Mouse (Mus musculus) MEL-GATA-1-ER (cell line): ENCODE measurements around the gene Tnik.

Experiments used
- DNase-seq: peaks from one replicate; pipeline ENCODE4 v3.0.0-alpha.2; 2012; ENCODE audit warnings: low read depth; ENCODE audit errors: extremely low read depth

The Tnik gene

GRCm38 (mm10) chr3:28263002-28263947, at the start of gene Tnik:
TSS of gene Tnik (plus strand) at chr3:28263214.
- peak; percentile 76 for DNase-seq

DNA sequence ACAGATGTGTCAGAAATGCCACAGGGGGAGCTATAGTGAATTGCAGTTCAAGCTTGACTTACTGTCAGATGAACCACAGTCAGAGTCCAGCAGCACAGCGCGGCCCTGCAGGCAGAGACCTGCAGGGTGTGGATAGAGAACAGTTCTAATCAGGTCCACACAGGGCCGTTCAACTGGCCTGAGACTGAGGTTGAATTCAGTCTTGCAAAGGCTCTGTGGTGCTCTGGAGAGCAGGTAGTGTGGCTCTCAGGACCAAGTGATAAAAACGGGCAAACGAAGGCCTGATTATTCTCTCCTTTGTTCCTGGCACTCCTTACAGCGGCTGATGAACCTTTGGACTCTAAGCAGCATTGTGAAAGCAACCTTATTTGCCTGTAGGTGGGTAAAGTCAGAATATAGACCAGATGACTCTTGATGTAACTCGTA, 48.1 kb upstream of the Tnik start:
- DNase-seq, result no peak

- DNase-seq, result no peak
Observed at GRCm38 (mm10) chr3:28217001-28217400, 46.0 kb upstream of the Tnik start.

GRCm38 (mm10) chr3:28219533-28219932, 43.5 kb upstream of the Tnik start:
- DNase-seq, result no peak

GRCm38 (mm10) chr3:28219964-28220363, 43.0 kb upstream of the Tnik start:
- no peak for DNase-seq

- no peak for DNase-seq
Observed at GRCm38 (mm10) chr3:28224437-28225356, 38.3 kb upstream of the Tnik start.

DNA sequence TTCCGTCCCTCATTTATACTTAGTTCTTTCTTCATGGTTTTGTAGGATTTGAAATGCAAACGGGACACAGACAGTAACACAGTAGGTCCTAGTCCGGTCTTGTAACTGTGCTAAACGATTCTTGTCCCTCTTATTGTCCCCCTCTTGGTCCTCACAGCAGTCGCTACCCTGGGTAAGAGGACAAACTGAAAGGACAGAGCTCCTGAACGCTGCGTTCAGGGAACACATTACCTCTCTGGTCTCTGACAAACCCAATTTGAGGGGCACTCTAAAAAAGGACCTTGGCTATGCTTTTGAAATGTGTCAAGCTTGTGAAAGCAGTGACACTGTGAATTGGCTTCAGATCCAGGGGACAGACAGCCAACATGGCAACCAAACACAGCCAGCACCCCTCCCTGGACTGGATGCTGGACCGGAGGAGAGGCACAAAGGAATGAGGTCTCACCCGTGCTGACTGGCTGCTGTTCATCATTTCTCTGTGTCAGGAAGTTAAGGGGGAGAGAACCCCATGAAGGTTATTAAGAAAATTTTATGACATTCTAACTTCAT, 37.6 kb upstream of the Tnik start:
- DNase-seq, result no peak

- no peak for DNase-seq
Observed at GRCm38 (mm10) chr3:28226181-28226580, 36.8 kb upstream of the Tnik start.

DNA sequence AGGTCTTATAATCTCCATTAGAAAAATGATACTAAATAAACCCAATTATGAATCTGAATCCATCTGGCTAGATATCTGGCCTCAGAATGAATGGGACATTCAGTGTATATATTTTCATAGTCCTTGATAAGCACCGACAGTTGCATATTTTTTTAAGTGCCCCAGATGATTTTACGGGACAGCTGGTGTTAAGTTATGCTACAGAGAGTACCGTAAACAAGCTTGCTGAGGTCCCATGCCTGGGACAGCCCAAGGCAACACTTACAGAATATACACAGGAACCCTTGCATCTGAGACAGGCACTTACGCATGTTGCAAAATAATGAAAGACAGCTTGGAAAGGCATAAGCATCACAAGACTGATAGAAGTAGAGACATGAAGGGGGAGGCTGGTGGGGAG, 34.1 kb upstream of the Tnik start:
- DNase-seq, result no peak

- peak; percentile 28 for DNase-seq
Observed at GRCm38 (mm10) chr3:28229503-28229902, 33.5 kb upstream of the Tnik start.

DNA sequence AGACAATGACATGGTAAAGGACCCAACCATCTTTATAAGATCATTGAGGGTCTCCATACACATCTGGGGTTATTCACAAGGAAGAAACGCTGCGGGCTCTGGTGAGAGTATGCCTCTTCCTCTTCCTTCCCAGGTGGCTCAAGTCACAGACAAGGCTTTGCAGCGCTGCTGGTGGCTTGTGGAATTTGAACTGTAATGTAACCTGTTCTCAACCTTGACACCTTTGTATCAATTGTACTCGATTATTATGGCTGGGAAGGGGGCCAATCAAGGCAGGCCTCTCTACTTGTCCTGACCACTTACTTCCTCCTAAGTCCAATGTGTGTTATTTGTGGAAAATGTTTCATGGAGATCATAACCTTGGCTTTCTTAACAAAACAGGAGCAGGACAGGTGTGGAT, 30.1 kb upstream of the Tnik start:
- no peak for DNase-seq

GRCm38 (mm10) chr3:28234179-28234578, 28.8 kb upstream of the Tnik start:
- no peak for DNase-seq

GRCm38 (mm10) chr3:28236689-28237088, 26.3 kb upstream of the Tnik start:
- no peak for DNase-seq

GRCm38 (mm10) chr3:28238136-28238535, 24.9 kb upstream of the Tnik start:
- no peak for DNase-seq

DNA sequence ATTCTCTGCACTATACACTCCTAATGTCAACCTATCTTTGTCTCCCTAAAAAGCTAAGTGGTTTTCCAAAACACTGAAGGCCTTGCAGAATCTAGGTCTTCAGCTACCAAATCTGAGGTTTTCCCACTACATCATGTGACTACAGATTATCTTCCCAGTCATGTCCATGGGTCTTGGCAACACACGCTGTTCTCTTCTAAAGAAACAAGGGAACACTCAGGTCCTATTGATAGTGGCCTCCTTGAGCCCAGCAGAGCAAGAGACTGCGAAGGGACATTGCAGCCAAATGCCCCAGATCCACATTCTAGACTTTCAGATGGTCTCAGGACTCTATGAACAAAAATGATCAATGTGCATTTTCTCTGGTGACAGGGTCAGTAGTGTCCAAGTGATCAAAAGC, 20.5 kb upstream of the Tnik start:
- DNase-seq, result no peak

- DNase-seq, result peak; percentile 81
Observed at GRCm38 (mm10) chr3:28244244-28244890, 18.6 kb upstream of the Tnik start.

- no peak for DNase-seq
Observed at GRCm38 (mm10) chr3:28248255-28248957, 14.6 kb upstream of the Tnik start.

DNA sequence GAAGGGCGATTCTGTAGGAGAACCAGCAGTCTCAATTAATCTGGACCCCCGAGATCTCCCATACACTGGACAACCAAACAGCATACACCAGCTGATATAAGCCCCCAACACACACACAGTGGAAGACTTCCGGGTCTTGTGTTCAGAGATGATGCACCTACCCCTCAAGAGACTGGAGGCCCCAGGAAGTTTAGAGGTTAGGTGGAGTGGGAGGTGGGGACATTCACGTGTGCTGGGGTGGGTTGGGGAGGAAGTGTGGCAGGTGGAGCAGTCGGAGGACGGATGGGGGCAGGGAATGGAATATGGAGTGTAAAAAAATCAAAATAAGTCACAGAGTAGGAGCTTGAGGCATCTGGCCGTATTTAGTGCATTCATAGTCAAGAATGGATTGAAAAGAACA, 7.3 kb upstream of the Tnik start:
- no peak for DNase-seq

- peak; percentile 43 for DNase-seq
Observed at GRCm38 (mm10) chr3:28262371-28263001, 528 bp upstream of the Tnik start.
